Mouse (Mus musculus): ENCODE data around the gene Mfsd4a.

The Mfsd4a gene

GRCm38 (mm10) chr1:131989476-131989875 is 78.4 kb downstream of the Mfsd4a start:
- no peak for DNase-seq (ENCODE audit: low spot score)

- no peak for DNase-seq (ENCODE audit: low spot score)
These were observed 80.4 kb downstream of the Mfsd4a start for GRCm38 (mm10) chr1:131987432-131987831.

- DNase-seq (ENCODE audit: low spot score): no peak
These were observed 84.1 kb downstream of the Mfsd4a start for GRCm38 (mm10) chr1:131983806-131984205.

- peak; percentile 61 for DNase-seq (ENCODE audit: low spot score)
These were observed 85.0 kb downstream of the Mfsd4a start for GRCm38 (mm10) chr1:131982907-131983306.

GRCm38 (mm10) chr1:131981378-131982013 is 86.4 kb downstream of the Mfsd4a start:
- DNase-seq (ENCODE audit: low spot score): peak; percentile 57

GRCm38 (mm10) chr1:131980471-131980870 is 87.4 kb downstream of the Mfsd4a start:
- DNase-seq (ENCODE audit: low spot score): no peak

GRCm38 (mm10) chr1:131976886-131977285 is 91.0 kb downstream of the Mfsd4a start:
- no peak for DNase-seq (ENCODE audit: low spot score)

GRCm38 (mm10) chr1:131973991-131974390 is 93.9 kb downstream of the Mfsd4a start:
- DNase-seq (ENCODE audit: low spot score): no peak
